ENCODE assay signal across 15 mouse cellular contexts in genomic region chr1:160674763-160675162, GRCm38 (mm10).
"Had no signal": no experiment of that assay in that cellular context is flagged by ENCODE, and none has a peak within 500 bp of the region (broad histone marks: within the 10 kb centered on the region; RNA-seq: fewer than 3 reads in every experiment).

No protein-coding gene starts in this region.

- H3K36me3 ChIP-seq: kidney, embryonic 15.5 days; limb, embryonic 12.5 days; limb, embryonic 15.5 days; midbrain, embryonic 13.5 days had no signal

- H3K27me3 ChIP-seq: kidney, embryonic 15.5 days; limb, embryonic 12.5 days; limb, embryonic 15.5 days; midbrain, embryonic 13.5 days had no signal

- ATAC-seq: liver, postnatal 0 days; lung, postnatal 0 days; midbrain, embryonic 13.5 days had no signal

- H3K27ac ChIP-seq: kidney, embryonic 15.5 days; limb, embryonic 12.5 days; limb, embryonic 15.5 days; liver, embryonic 14.5 days; macrophage; midbrain, embryonic 13.5 days had no signal

- H3K9me3 ChIP-seq: kidney, embryonic 15.5 days; limb, embryonic 12.5 days; limb, embryonic 15.5 days; midbrain, embryonic 13.5 days had no signal

- H3K9ac ChIP-seq: kidney, embryonic 15.5 days; limb, embryonic 12.5 days; limb, embryonic 15.5 days; liver, embryonic 14.5 days; liver, postnatal 0 days; lung, embryonic 14.5 days; midbrain, embryonic 13.5 days had no signal

- H3K4me3 ChIP-seq: kidney, embryonic 15.5 days; limb, embryonic 12.5 days; limb, embryonic 15.5 days; midbrain, embryonic 13.5 days had no signal

- H3K4me1 ChIP-seq: kidney, embryonic 15.5 days; limb, embryonic 12.5 days; limb, embryonic 15.5 days; midbrain, embryonic 13.5 days had no signal

- H3K4me2 ChIP-seq: kidney, embryonic 15.5 days; limb, embryonic 12.5 days; limb, embryonic 15.5 days; liver, embryonic 11.5 days; lung, embryonic 14.5 days; midbrain, embryonic 13.5 days had no signal

- DNase-seq: kidney, postnatal 10 days; kidney, postnatal 4 days; left cerebral cortex, postnatal 4 days; liver, postnatal 0 days; lung, embryonic 14.5 days; thymus, adult 18-20 months; thymus, postnatal 36 days had no signal
